8 mouse cellular contexts compared by ENCODE assay signal in the genomic region with DNA sequence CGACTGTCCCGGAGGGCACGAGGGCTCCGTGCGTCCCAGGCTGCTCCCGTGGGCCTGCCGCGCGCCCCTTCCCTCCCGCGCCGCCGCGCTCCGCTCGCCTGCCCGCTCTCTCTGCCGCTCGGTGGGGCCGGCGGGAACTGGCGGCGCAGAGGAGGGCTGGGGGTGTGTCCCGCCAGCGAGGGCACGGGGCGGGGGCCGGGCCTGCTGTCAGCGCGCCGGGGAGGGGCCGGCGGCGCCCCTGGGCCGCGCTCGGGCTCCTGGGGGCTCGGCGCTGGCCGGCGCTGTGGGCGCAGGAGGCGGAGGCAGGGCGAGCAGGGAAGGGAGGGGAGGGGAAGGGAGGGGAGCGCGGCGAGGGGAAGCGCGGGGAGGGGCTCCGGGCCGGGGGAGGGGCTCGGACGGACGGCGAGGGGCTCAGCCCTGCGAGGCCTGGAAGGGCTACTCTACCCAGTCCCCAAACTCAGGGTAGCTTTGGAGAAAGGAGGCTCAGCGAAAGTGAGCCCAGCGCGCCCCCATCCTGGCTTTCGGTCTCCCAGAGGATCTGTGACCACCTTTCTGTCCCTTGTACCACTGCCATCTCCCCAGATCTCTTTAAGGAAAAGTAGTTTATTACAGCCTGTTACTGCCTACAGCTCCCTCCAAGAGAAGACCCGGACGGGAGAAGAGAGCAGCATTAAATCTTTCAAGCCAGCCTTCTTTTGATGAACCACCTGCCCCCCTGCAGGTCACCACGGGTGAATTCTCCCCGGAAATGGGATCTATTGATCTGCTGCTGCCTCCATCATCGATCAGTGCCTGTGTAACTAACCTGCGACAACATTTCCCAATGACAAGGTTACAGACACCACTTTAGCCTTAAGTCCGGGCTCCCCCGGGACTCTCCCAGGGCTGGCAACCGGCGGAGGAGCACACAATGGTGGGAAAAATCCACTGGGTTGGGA. TPM values are rescaled to one million over a fixed set of nuclear protein-coding genes. Genes with fewer than 3 reads are reported as not detected.
DNase-seq lines count a peak whose midpoint lies in the region; TF ChIP-seq lines count a peak whose summit lies in the region.

Gene Sh3pxd2a (minus strand): TSS at position 98 of the 938 bp plus-strand sequence.

- no peak for TF ChIP-seq CTCF in brain, embryonic 14.5 days (IDR thresholded peaks at IDR 0.05; ENCODE audit: borderline replicate concordance, extremely low read depth, insufficient read depth, insufficient read length)
- no peak for TF ChIP-seq CTCF in liver, adult 2 months (IDR thresholded peaks at IDR 0.05; ENCODE audit: low read depth, low read length)

- H3K9ac ChIP-seq in liver, adult 2 months (ENCODE audit: low read depth, low read length), result peak within 1 kb of the TSS; percentile 99

- peak within 1 kb of the TSS; percentile 90 for H3K4me3 ChIP-seq in liver, adult 2 months (ENCODE audit: insufficient read depth, low read depth, low read length)

- intact Hi-C loops in gastrocnemius, postnatal 36 days (cut with DNase I), result loop anchor here (1.0 to 5.0 kb wide), 3 partner anchors 38 to 108 kb away; no protein-coding TSS in a partner anchor

- peak; percentile 29; the same call in 1 of the 2 replicates for TF ChIP-seq POLR2A in brain, embryonic 14.5 days (IDR thresholded peaks at IDR 0.05; ENCODE audit: borderline replicate concordance, extremely low read depth, insufficient read depth, insufficient read length, poor library complexity, severe bottlenecking)
- peak; percentile 37; the same call in 1 of the 2 replicates for TF ChIP-seq POLR2A in liver, adult 2 months (IDR thresholded peaks at IDR 0.05; ENCODE audit: extremely low read depth, insufficient read depth, low read length)

- H3K36me3 ChIP-seq in liver, adult 2 months (ENCODE audit: control insufficient read depth, insufficient read depth, low read length), result no peaks in the 10 kb centered on the region

- WGBS in liver, adult 2 months, result 2% methylated on average over 54 of the region's 70 CpGs

- peaks cover 20% of the 10 kb centered on the region for H3K4me1 ChIP-seq in liver, adult 2 months (ENCODE audit: control insufficient read depth, insufficient read depth, low read length)

- peaks cover 18% of the 10 kb centered on the region; the same call in 1 of the 2 replicates for H3K79me2 ChIP-seq in liver, adult 2 months (ENCODE audit: control insufficient read depth, insufficient read depth, low read length)

- no peak for DNase-seq in layer of hippocampus, adult 8-10 months (ENCODE audit: low spot score in 2 of 2)
- DNase-seq in layer of hippocampus, adult 11-12 months (ENCODE audit: low spot score), result no peak
- peak; percentile 87 for DNase-seq in brain, embryonic 14.5 days (ENCODE audit: low read depth)
- peak in 1 of 2 experiments; percentile 44 for DNase-seq in gastrocnemius, postnatal 36 days
- DNase-seq in induced T-regulatory cell, adult 2 months (ENCODE audit: low read depth), result peak; percentile 72
- DNase-seq in liver, adult 2 months (ENCODE audit: extremely low read depth, low read depth, low spot score), result peak; percentile 96
- peak; percentile 57 for DNase-seq in naive thymus-derived CD4-positive, alpha-beta T cell, adult 2 months (ENCODE audit: low read depth)
- no peak for DNase-seq in natural killer cell, adult 2 months (ENCODE audit: low spot score in 2 of 2)

- peak within 1 kb of the TSS; percentile 91 for H3K27ac ChIP-seq in liver, adult 2 months (replicated peaks; ENCODE audit: insufficient read depth, low read depth, low read length)

- no peaks in the 10 kb centered on the region for H3K27me3 ChIP-seq in liver, adult 2 months (ENCODE audit: control insufficient read depth, insufficient read depth, low read length)

RNA-seq across cellular contexts. Expression of gene Sh3pxd2a, which starts in this region (rescaled TPM):
- 10 to 100 TPM; 31.8 to 34.5 (median 32.9) TPM for total RNA-seq in layer of hippocampus, adult 8-10 months (2022)
- 10.1 and 14.5 TPM in 2 replicates for polyA plus RNA-seq in brain, embryonic 14.5 days (2012; rRNA removed)
- total RNA-seq in gastrocnemius, postnatal 36 days (2021), result 10 to 100 TPM; 35.5 to 36.6 TPM
- total RNA-seq in liver, adult 2 months (2014; rRNA removed), result 4.2 and 7.0 TPM in 2 replicates
- polyA plus RNA-seq in liver, adult 2 months (2012; rRNA removed), result 10.0 and 13.9 TPM in 2 replicates

Comparison
In these comparisons a context has a peak if more than half of its experiments do, and no peak if none do; other contexts are left out.
1. DNase-seq: peak in brain, embryonic 14.5 days (single experiment), induced T-regulatory cell, adult 2 months (single experiment), liver, adult 2 months (single experiment) and naive thymus-derived CD4-positive, alpha-beta T cell, adult 2 months (single experiment); none in layer of hippocampus, adult 8-10 months (0 of 2), layer of hippocampus, adult 11-12 months (single experiment) and natural killer cell, adult 2 months (0 of 2).